Mouse (Mus musculus): Measurements from ENCODE around the gene Cnnm2.

- TF ChIP-seq GATA1 (IDR thresholded peaks at IDR 0.05; ENCODE audit: borderline replicate concordance, low read length) (no peak), FLI1 (IDR thresholded peaks at IDR 0.05; ENCODE audit: low read length) (no peak)
Measured at GRCm38 (mm10) chr19:46740341-46741008, 20.9 kb upstream of the Cnnm2 start.
